Mouse (Mus musculus): ENCODE results near the gene Rangrf.

GRCm38 (mm10) chr11:68965050-68965449, 9.9 kb downstream of the Rangrf start:
- TF ChIP-seq CTCF (IDR thresholded peaks at IDR 0.05; ENCODE audit: control insufficient read depth, insufficient read depth, low read length) (no peak), POLR2A (IDR thresholded peaks at IDR 0.05; ENCODE audit: borderline replicate concordance, control insufficient read depth, low read depth, low read length) (no peak)
